Mouse (Mus musculus): ENCODE measurements around the gene Ebi3.
A peak's percentile ranks its signal among the peaks of the same experiment; 100 is the strongest.

The Ebi3 gene

DNA sequence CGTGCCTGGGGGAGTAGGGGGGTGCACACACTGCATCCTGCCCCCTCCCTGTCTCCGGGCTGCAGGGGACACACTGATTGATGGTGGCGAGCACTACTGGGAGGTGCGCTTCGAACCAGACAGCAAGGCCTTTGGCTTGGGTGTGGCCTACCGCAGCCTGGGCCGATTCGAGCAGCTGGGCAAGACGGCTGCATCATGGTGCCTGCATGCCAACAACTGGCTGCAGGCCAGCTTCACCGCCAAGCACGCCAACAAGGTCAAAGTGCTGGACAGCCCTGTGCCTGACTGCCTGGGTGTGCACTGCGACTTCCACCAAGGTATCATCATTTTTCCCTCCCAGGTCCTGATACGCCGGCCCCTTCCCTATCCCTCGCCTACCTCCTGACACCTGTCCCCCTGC lies 43.6 kb downstream of the Ebi3 start:
- DNase-seq (ENCODE audit: extremely low spot score, low read depth, low spot score): no peak

DNA sequence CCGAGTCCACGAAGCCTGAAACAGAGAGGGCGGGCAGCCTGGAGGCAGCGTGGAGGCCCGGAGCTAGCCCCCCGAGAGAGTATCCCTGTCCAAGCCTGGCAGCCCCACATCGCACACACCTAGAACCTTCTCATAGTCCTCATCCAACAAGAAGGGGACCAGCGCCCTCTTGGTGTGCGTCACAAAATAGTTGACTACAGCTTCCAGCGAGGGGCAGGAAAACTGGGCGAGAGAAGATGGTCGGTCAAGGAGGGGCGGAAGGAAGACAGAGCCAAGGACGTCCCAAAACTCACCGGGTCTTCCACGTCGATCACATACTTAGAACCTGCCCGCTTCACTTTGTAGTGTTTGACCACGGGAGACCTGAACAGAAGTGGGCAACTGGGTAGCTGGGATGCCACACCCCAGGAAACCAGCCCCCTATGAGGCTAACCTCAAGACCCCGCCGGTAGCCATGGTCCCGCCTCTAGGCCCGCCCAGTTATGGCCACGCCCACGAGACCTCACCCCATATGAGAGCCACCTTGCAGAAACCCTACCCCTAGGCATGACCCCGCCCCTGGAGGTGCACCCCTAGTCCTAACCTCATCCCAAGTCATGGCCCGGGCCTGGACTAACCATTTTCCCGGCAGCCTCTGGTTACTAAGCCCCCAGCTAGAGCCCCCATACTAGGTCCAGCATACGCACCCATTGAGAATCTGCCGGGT lies 47.5 kb downstream of the Ebi3 start:
- no peak for DNase-seq (ENCODE audit: extremely low spot score, low read depth, low spot score)

DNA sequence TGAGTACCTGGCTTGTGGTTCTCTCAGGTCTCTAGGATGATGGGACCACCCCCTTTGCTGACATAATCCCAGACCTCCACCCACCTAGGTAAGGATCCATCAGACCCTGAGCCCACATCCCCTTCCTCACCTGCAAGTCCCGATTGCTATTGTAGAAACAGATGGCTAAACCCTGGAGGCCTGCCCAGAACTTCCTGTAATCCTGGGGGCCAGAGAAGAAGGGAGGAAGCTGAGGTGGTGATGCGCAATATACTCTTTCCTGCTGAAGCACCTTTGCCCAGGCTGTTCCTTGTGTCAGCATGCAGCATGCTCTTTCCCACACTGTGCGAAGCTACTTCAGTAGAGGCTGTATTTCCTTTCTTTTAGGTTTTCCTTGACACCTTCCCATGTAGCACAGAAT lies 50.6 kb downstream of the Ebi3 start:
- DNase-seq (ENCODE audit: extremely low spot score, low read depth, low spot score): no peak

DNA sequence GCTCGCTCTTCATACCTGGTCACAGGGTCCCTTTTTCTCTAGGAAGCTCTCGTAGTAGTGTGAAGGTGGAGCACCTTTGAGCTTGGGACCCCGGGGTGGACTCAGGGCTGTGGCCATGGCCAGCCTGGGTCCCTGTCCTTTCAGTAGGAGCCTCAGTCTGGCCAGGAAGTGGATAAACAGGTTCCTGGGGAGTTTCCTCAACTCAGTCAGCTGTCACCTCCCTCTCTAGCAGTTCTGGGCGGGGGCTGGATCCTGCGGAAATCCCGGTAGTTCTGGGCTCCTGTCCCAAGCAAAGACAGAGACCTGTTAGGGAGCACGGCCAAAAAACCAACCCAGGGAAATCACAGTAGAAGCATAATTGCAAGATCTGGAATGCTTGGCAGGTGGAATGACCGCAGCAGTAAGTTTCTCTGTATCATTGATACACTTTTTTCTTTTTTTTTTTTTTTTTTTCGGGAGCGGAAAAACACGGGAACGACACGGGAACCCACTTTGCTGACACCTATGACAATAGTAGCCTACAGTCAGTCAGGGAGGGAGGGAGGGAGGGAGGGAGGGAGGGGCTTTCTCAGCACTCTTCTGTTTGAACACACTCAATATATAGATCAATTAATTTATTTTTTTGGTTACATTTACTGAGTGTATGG lies 53.1 kb downstream of the Ebi3 start, which contains the start of the genes Stap2 and Mpnd:
Gene Stap2 (minus strand): TSS at position 170 of the 647 bp plus-strand sequence.
Gene Mpnd (plus strand): TSS at position 297 of the 647 bp plus-strand sequence.
- DNase-seq (ENCODE audit: extremely low spot score, low read depth, low spot score): peak; percentile 100
